Mouse (Mus musculus) lung, postnatal 0 days (tissue): Measurements from ENCODE around the gene Dcbld2. TPM values are rescaled to one million over a fixed set of nuclear protein-coding genes. Genes with fewer than 3 reads are reported as not detected.

Experiments
- ATAC-seq: fragments of 200-750 bp; cut with Nextera tagmentation; 2 replicates; pipeline ENCODE4 v1.8.0; 2017; ENCODE audit warnings: moderate library complexity
- DNase-seq: peaks from one replicate; pipeline ENCODE4 v3.0.0-alpha.2; 2016; ENCODE audit warnings: low spot score
- H3K27ac ChIP-seq: fragments of 300-500 bp; sonication (generic); 2 replicates; pipeline ENCODE4 v1.5.1; 2014; ENCODE audit warnings: antibody characterized with exemption, mild to moderate bottlenecking, low read length, mixed read lengths
- H3K27me3 ChIP-seq: fragments of 300-500 bp; sonication (generic); replicated peaks from 2 replicates; pipeline ENCODE4 v1.6.1; 2014; ENCODE audit warnings: low read length, mixed read lengths; ENCODE audit not compliant: insufficient read depth
- H3K36me3 ChIP-seq: fragments of 300-500 bp; sonication (generic); 2 replicates; pipeline ENCODE4 v1.6.1; 2014; ENCODE audit warnings: low read length, mixed read lengths; ENCODE audit not compliant: insufficient read depth
- H3K4me1 ChIP-seq: fragments of 300-500 bp; sonication (generic); 2 replicates; pipeline ENCODE4 v1.6.1; 2014; ENCODE audit warnings: antibody characterized with exemption, low read depth, low read length, mixed read lengths; ENCODE audit not compliant: insufficient read depth
- H3K4me2 ChIP-seq: fragments of 300-500 bp; sonication (generic); replicated peaks from 2 replicates; pipeline ENCODE4 v1.6.1; 2014; ENCODE audit warnings: low read depth, mild to moderate bottlenecking, low read length, moderate library complexity, mixed read lengths
- H3K4me3 ChIP-seq: fragments of 300-500 bp; sonication (generic); 2 replicates; pipeline ENCODE4 v1.5.1; 2014; ENCODE audit warnings: low read depth, low read length
- H3K9ac ChIP-seq: fragments of 300-500 bp; sonication (generic); replicated peaks from 2 replicates; pipeline ENCODE4 v1.6.1; 2014; ENCODE audit warnings: low read depth, mild to moderate bottlenecking
- H3K9me3 ChIP-seq: fragments of 300-500 bp; sonication (generic); 2 replicates; pipeline ENCODE4 v1.6.1; 2016; ENCODE audit warnings: low read length, mixed read lengths
- CTCF ChIP-seq: IDR thresholded peaks from 2 replicates; pipeline ENCODE4 v1.5.1; 2016; ENCODE audit warnings: antibody characterized with exemption, mild to moderate bottlenecking
- EP300 ChIP-seq: IDR thresholded peaks from 2 replicates; pipeline ENCODE4 v1.6.1; 2016; ENCODE audit warnings: antibody characterized with exemption, mild to moderate bottlenecking, control low read depth
- WGBS: fragments of 180-500 bp; shearing (Covaris S2); extraction: QIAGEN DNeasy Blood & Tissue Kit; methylation state at CpG from one replicate; pipeline ENCODE4 v1.1.7; 2014; 5-methylcytosine and 5-hydroxymethylcytosine counted together
- polyA plus RNA-seq: library from polyadenylated mRNA; unstranded; fragments of >200 nt; fragmentation: Nextera tagmentation; extraction: Ambion mirVana; gene quantifications from 2 replicates; pipeline ENCODE4 v1.2.1, GENCODE M21; 2015

Dcbld2 gene
- 3.3 and 4.7 TPM in 2 replicates for polyA plus RNA-seq

GRCm38 (mm10) chr16:58408062-58408486 is at the start of gene Dcbld2:
Gene Dcbld2 (plus strand): TSS chr16:58408443.
- TF ChIP-seq EP300: no peak
- TF ChIP-seq CTCF: no peak
- Histone ChIP-seq H3K27ac (peak within 1 kb of the TSS; percentile 81), H3K36me3 (no peaks in the 10 kb centered on the region), H3K4me1 (peaks cover 4% of the 10 kb centered on the region; the same call in 1 of the 2 replicates), H3K27me3 (no peaks in the 10 kb centered on the region), H3K9me3 (no peaks in the 10 kb centered on the region), H3K9ac (peak within 1 kb of the TSS; percentile 74), H3K4me3 (peak within 1 kb of the TSS; percentile 80), H3K4me2 (peak within 1 kb of the TSS; percentile 94)
- DNase-seq (peak; percentile 99), ATAC-seq (peak; percentile 99)
- WGBS: 0% methylated on average over 23 of the region's 32 CpGs

GRCm38 (mm10) chr16:58377170-58377569 is 31.1 kb upstream of the Dcbld2 start:
- H3K4me3 ChIP-seq: no peak overlapping the region
- no peak overlapping the region for H3K4me2 ChIP-seq
- DNase-seq (no peak), ATAC-seq (no peak)
- no peaks in the 10 kb centered on the region for H3K27me3 ChIP-seq
- no peaks in the 10 kb centered on the region for H3K4me1 ChIP-seq
- WGBS: 42% methylated on average over 1 of the region's 1 CpGs
- H3K9ac ChIP-seq: no peak overlapping the region
- H3K9me3 ChIP-seq: no peaks in the 10 kb centered on the region
- no peak overlapping the region for H3K27ac ChIP-seq
- no peaks in the 10 kb centered on the region for H3K36me3 ChIP-seq
- no peak for TF ChIP-seq CTCF
- TF ChIP-seq EP300: no peak

- H3K9ac ChIP-seq: no peak overlapping the region
- 36% methylated on average over 13 of the region's 13 CpGs for WGBS
- no peaks in the 10 kb centered on the region for H3K36me3 ChIP-seq
- H3K4me3 ChIP-seq: no peak overlapping the region
- H3K27ac ChIP-seq: no peak overlapping the region
- no peak overlapping the region for H3K4me2 ChIP-seq
- ATAC-seq (no peak), DNase-seq (peak; percentile 25)
- TF ChIP-seq EP300: peak; percentile 17; the same call in 1 of the 2 replicates
- no peak for TF ChIP-seq CTCF
- no peaks in the 10 kb centered on the region for H3K27me3 ChIP-seq
- no peaks in the 10 kb centered on the region for H3K4me1 ChIP-seq
- H3K9me3 ChIP-seq: no peaks in the 10 kb centered on the region
Observed at GRCm38 (mm10) chr16:58377756-58378503, 30.3 kb upstream of the Dcbld2 start.

GRCm38 (mm10) chr16:58386241-58386757 is 21.9 kb upstream of the Dcbld2 start:
- H3K9ac ChIP-seq: no peak overlapping the region
- TF ChIP-seq CTCF: no peak
- no peak for TF ChIP-seq EP300
- H3K4me2 ChIP-seq: no peak overlapping the region
- no peaks in the 10 kb centered on the region for H3K4me1 ChIP-seq
- no peak overlapping the region for H3K27ac ChIP-seq
- DNase-seq (no peak), ATAC-seq (no peak)
- no peaks in the 10 kb centered on the region for H3K9me3 ChIP-seq
- no peaks in the 10 kb centered on the region for H3K36me3 ChIP-seq
- H3K4me3 ChIP-seq: no peak overlapping the region
- H3K27me3 ChIP-seq: no peaks in the 10 kb centered on the region
- 87% methylated on average over 4 of the region's 4 CpGs for WGBS

- WGBS: 55% methylated on average over 7 of the region's 7 CpGs
- TF ChIP-seq CTCF: no peak
- TF ChIP-seq EP300: no peak
- Histone ChIP-seq H3K36me3 (no peaks in the 10 kb centered on the region), H3K4me1 (no peaks in the 10 kb centered on the region), H3K27me3 (no peaks in the 10 kb centered on the region), H3K4me2 (no peak overlapping the region), H3K9ac (no peak overlapping the region), H3K27ac (no peak overlapping the region), H3K4me3 (no peak overlapping the region), H3K9me3 (no peaks in the 10 kb centered on the region)
- DNase-seq (no peak), ATAC-seq (no peak)
Observed at GRCm38 (mm10) chr16:58389143-58389755, 19.0 kb upstream of the Dcbld2 start.

- Histone ChIP-seq H3K27ac (no peak overlapping the region), H3K36me3 (no peaks in the 10 kb centered on the region), H3K9ac (no peak overlapping the region), H3K4me1 (no peaks in the 10 kb centered on the region), H3K9me3 (no peaks in the 10 kb centered on the region), H3K4me2 (no peak overlapping the region), H3K27me3 (no peaks in the 10 kb centered on the region), H3K4me3 (no peak overlapping the region)
- ATAC-seq: no peak
- TF ChIP-seq EP300 (no peak), CTCF (no peak)
- 58% methylated on average over 3 of the region's 3 CpGs for WGBS
- DNase-seq: no peak
Observed at GRCm38 (mm10) chr16:58393036-58393435, 15.2 kb upstream of the Dcbld2 start.
